Mouse (Mus musculus): ENCODE measurements around the gene Foxb1.

Gene Foxb1

DNA sequence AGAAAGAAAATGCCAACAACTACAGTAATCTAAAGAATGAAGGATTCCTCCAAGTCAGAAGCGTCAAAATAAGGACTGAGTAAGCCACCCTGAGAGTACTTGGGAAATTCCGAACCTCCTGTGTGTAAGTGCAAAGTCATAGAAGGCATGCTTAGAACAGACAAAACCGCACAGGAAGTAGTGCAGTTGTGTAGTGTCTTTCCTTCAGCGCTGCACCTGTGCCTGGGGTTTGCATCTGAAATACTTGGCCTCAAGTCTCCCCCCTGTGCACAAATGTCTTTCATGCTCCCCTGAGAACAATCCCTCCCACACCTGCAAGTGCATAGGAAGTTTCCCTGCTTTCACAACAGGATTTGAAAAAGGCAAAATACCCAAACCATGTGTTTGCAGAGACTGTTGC, 3.5 kb downstream of the Foxb1 start:
- no peak for DNase-seq (ENCODE audit: low spot score in 2 of 2)

DNA sequence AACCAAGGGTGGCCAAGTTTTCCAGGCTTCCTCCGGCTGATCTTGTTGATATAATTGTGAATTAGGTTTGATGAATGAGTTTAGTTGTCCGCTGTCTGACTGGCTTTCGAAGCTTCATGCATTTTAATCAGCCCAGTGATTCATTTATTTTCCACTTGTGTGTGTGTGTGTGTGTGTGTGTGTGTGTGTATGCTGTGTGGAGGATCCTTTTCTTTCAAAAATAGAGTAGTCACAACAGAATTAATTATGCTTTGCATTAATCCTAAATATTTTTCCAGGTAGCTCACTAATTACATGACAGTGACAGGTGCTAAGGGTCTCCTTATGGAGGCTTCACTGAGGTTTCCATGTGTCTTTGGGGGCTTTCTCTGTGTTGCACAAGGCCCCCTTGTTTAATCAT, 4.3 kb downstream of the Foxb1 start:
- no peak for DNase-seq (ENCODE audit: low spot score in 2 of 2)

DNA sequence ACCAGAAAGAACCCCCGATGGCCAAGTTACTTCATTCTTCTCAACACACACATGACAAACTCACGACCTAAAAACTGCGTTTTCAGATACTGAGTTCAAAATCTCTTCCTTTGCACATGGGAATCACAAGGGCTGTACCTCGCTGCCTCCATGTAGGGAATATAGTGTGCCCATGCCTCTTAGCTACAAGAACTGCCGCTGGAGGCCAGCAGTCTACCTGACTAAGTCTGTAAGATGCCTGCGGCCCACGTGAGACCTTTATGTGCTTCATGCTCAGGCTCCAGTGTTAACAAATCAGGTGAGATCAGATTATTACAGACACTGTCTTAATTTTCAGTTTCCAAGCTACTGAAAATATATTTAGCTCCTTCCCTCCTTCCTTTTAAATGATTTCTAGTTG, 4.7 kb downstream of the Foxb1 start:
- no peak for DNase-seq (ENCODE audit: low spot score in 2 of 2)

DNA sequence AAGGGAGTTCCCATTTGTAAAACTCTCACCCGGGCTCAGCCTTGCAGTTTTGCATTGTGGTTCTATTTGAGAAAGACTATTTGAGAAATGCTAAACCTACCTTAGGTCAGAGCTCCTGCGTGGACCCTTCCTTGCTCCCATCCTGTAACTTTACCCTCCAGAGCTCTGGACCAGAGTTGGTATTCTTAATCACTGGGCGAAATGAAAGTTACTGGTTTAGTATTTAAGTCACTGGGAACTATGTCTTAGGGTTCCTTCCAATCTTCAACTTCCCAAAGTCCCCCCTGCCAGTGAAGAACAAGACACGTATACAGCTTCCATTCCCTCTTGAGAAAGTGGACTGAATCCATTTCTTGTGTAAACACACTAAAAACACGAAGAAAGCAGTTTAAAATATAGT, 5.6 kb downstream of the Foxb1 start:
- no peak for DNase-seq (ENCODE audit: low spot score in 2 of 2)

DNA sequence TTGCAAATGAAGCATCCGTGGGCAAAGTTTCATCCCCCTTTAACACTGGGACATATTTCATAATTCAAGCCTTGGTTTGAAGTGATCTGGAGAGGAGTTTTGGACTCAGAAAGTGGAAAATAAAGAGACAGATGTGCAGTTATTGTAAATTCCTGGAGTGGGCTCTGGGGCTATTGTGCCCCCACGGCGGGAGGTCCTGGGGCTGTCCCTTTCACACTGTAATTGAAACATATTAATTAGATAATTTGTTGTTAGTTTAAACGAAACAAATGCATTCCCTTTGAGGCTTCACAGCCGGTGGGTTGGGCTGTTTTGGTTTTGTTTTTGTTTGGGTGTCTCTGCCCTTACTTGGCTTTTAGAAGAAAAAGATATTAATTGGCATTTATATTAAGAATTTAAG, 6.0 kb downstream of the Foxb1 start:
- no peak for DNase-seq (ENCODE audit: low spot score in 2 of 2)

DNA sequence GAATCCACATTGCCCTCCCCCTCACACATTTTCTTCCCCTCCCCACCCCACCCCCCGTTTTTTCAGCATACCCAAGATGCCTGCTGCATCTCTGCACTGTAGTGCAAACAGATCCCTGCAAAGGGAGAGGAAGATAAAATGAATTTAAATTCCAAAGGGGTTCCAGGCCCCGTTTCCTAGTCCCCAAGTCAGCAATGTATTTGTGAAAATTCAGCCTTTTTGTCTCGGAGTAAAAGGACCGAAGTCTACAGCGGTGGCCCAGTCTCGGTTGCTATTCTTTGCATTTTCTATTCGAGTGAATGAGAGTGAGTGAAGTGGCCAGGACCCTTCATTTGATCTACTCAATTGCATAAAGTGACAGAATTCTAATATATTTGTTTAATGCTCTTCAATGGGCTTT, 6.4 kb downstream of the Foxb1 start:
- DNase-seq (ENCODE audit: low spot score in 2 of 2), result no peak

DNA sequence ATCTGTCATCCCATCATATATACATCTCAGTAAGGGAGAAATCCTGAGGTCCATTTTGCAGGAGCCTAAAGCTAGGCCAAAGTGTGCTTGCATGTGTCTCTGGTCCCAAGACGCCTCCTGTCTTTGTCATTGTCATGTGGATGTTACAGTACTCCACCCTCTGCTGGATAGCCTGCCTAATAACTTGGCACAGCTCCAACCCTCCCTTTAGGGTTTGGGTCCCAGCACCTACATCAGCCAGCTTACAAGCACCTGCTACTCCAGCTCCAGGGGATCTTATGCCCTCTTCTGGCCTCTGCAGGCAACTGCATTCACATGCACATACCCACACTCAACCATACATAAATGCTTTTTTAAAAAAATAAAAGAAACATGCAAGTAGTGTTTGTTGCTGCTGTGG, 12.8 kb downstream of the Foxb1 start:
- DNase-seq (ENCODE audit: low spot score in 2 of 2), result no peak

DNA sequence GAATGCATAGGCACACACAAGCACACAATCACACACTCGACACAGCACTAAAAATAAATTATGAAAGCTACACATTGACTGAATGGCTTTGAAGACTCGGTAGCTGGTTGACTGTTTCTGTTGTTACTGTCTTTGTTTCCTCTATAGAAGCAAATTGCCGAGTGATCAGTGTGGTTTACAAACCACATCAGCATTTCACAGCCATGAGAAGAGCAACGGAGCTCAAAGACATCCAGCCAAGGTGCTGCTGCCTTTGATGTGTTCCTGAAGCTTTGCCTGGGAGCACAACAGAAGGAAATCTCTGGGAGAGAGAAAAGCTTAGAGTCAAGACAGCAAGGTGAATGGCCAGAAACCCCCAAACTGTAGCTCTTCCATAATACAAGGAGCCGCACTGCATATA, 32.0 kb downstream of the Foxb1 start:
- no peak for DNase-seq (ENCODE audit: low spot score in 2 of 2)

DNA sequence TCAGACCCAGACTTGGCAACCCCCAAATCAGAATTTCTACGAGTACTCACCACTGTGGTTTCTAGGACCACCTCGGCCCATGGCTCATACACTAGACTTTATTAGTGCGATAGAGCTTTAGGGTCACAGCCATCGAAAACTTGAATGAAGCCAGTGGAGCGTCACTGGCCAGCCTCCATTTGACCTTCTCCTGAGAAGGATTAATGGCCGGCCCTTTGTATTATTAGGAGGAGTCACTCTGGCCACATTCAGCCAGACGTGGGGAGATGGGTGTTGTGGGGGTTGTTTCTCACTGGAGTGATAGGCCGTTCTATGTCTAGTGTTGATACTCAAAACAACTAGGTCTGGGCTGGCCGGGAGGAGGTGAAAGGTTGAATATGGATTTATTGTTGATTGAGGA, 42.3 kb downstream of the Foxb1 start:
- DNase-seq (ENCODE audit: low spot score in 2 of 2), result no peak

DNA sequence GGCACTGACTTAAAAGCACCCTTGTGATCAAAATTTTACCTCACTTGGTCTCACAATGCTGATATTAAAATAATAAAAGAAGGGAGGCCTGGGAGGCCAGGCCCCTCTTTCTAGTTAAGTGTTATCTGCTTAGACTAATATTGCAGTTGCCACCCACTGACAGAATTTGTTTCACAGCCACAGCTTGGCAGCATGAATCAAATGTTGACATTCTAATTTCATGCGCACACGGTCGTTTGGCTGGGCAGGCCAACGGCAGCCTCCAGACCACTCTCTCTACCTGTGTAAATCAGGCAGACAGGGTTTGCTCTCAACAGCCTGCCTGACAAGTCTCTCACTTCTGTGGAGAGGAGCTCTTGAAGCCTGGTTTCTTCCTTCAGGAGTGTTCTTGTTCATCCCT, 44.4 kb downstream of the Foxb1 start:
- DNase-seq (ENCODE audit: low spot score in 2 of 2), result no peak

DNA sequence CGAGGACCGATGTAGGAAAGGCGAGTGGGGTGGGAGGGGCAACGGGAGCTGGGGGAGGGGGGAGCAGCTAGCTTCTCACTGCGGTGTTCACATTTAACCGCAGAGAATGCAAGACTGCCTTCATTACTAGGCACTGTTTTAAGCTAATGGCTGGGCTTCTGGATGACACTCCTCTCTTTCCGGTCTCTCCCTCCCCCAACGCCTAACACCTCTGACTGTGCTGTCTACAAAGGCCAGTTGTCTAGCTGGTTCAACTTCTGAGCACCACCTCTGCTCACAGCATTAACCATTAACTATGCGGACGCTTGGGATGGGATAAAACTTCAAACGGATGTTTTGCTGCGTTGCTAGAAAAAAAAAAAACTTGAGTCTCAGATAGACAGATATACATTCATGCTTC, 45.3 kb downstream of the Foxb1 start:
- DNase-seq (ENCODE audit: low spot score in 2 of 2), result no peak

DNA sequence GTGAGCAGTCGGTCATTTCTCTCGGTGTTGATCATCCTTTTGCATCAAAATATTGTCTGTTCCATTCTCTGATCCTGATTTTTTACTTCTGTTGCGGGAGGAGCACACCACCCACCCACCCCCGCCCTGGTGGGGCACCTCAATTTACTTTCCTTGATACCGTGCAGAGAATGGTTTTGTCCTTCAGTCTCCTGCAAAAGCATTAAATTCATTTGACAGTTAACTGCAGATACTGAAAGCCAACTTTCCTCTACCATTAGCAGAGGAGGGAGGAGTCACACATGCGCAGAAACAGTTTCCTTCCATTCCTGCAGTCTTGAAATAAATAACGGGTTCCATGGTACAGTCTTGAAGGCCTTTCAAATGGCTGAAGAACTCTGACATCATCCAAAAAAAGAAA, 46.4 kb downstream of the Foxb1 start:
- DNase-seq (ENCODE audit: low spot score in 2 of 2), result no peak

DNA sequence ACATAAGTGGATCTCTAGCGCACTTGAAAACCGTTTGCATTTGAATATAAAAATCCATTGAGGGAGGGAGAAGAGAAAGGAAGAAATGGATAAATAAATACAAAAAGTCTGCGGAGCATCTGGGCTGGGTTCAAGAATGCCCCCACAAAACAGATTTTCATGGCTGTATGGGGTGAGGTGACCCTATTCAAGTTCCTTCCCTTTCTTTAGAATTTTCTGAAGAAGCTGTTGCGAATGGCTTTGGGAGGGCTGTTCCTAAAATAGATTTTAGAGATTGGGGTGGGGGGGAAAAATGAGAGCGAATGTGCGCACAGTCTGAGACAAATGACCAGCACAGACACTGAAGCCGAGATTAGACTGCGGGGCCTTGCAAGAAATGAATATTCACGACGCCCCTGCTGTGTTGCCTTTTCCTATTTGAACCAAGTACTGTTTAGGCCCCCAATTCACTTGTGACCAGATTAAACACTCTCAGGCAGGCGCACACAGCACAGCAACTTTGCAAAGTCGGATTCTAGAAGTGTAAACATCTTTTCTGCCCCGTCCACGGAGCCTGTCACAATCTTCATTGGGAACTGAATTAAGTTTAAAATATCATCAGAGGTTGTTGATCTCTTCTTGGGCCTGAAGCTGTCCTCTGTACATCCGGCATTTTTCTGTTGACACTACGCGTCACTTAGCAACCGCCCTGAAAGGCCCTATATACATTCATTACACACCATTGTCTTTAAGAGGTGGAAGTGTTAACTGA, 47.0 kb downstream of the Foxb1 start:
- no peak for DNase-seq (ENCODE audit: low spot score in 2 of 2)

DNA sequence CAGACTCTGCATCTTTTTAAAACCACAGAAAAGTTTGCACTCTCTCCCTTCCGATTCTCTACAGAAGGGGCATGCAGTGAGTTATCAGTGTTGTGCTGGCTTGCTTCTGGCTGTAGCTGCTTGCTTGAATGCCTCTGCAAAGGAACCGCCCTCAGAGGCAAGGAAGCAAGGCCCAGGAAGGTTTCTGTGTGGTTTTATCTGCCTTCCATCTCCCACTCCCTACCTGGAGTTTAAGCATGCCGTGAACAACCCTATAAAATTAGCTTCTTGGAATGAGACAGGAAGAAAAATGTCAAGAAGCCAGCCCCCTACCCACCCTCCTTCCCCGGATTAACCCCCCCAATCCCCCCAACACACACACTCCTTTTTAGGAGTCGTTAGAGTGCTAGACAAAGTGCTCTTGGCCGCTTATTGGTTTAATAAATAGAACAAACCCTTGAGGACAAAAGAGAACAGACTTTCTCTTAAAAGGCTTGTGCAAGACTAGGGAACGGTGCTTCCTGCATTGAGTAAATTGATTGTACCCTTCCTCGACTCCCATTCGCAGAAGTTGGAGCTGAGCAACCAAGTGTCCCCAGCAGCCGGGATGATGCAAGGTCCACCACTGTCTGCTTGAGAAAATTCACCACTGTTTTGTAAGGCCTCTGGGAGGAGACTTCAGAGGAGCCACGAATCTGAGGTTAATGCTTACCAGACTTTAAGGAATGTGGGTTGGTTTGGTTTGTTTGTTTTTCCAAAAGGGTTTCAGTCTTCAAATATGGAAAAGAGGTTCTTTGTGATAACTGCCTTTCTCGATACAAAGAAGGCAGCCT, 47.8 kb downstream of the Foxb1 start:
- no peak for DNase-seq (ENCODE audit: low spot score in 2 of 2)

All from heart, adult 9 months (tissue).